Mouse (Mus musculus): ENCODE data around the gene D130043K22Rik. TPM values are rescaled to one million over a fixed set of nuclear protein-coding genes. Genes with fewer than 3 reads are reported as not detected.

D130043K22Rik gene
- polyA plus RNA-seq, 1 experiment from 2014 or later = 9.6 TPM

- ATAC-seq = no peak
- WGBS = 90% methylated on average over 5 of the region's 5 CpGs
- no peak overlapping the region for H3K4me2 ChIP-seq (ENCODE audit: low read length)
Observed at GRCm38 (mm10) chr13:24947158-24947557, 102.2 kb downstream of the D130043K22Rik start.

GRCm38 (mm10) chr13:24948870-24949269, 103.9 kb downstream of the D130043K22Rik start:
- Histone ChIP-seq H3K27me3 (replicated peaks; ENCODE audit: control insufficient read depth, insufficient read depth, low read length) (no peaks in the 10 kb centered on the region), H3K4me1 (ENCODE audit: control insufficient read depth, insufficient read depth, low read depth, low read length) (no peaks in the 10 kb centered on the region), H3K36me3 (ENCODE audit: control insufficient read depth, insufficient read depth, low read length) (no peaks in the 10 kb centered on the region), H3K9me3 (ENCODE audit: control insufficient read depth, low read length) (no peaks in the 10 kb centered on the region), H3K27ac (ENCODE audit: low read depth, low read length) (no peak overlapping the region), H3K4me2 (ENCODE audit: low read length) (no peak overlapping the region), H3K4me3 (ENCODE audit: low read length) (no peak overlapping the region), H3K9ac (ENCODE audit: low read depth, low read length) (no peak overlapping the region)
- no peak for ATAC-seq
- 93% methylated on average over 6 of the region's 6 CpGs for WGBS

More at GRCm38 (mm10) chr13:24947158-24947557, 102.2 kb downstream of the D130043K22Rik start:
- H3K4me3 ChIP-seq (ENCODE audit: low read length) = no peak overlapping the region
- no peaks in the 10 kb centered on the region for H3K27me3 ChIP-seq (replicated peaks; ENCODE audit: control insufficient read depth, insufficient read depth, low read length)
- no peak overlapping the region for H3K27ac ChIP-seq (ENCODE audit: low read depth, low read length)
- no peak overlapping the region for H3K9ac ChIP-seq (ENCODE audit: low read depth, low read length)
- no peaks in the 10 kb centered on the region for H3K4me1 ChIP-seq (ENCODE audit: control insufficient read depth, insufficient read depth, low read depth, low read length)
- H3K36me3 ChIP-seq (ENCODE audit: control insufficient read depth, insufficient read depth, low read length) = no peaks in the 10 kb centered on the region
- no peaks in the 10 kb centered on the region for H3K9me3 ChIP-seq (ENCODE audit: control insufficient read depth, low read length)

Other genes starting within 250 kb of the D130043K22Rik start
- not detected in 2 replicates for gene Armh2, start 103.9 kb upstream of the D130043K22Rik start, polyA plus RNA-seq (2015; fragmentation: Nextera tagmentation; extraction: Ambion mirVana)
- gene Gmnn, start 83.2 kb upstream of the D130043K22Rik start, polyA plus RNA-seq (2015; fragmentation: Nextera tagmentation; extraction: Ambion mirVana) = 19.8 and 20.1 TPM in 2 replicates
- gene BC005537, start 43.5 kb upstream of the D130043K22Rik start, polyA plus RNA-seq (2015; fragmentation: Nextera tagmentation; extraction: Ambion mirVana) = 17.3 and 20.7 TPM in 2 replicates
- 59.4 and 66.5 TPM in 2 replicates for gene Acot13, start 13.6 kb upstream of the D130043K22Rik start, polyA plus RNA-seq (2015; fragmentation: Nextera tagmentation; extraction: Ambion mirVana)
- gene Tdp2, start 13.5 kb upstream of the D130043K22Rik start, polyA plus RNA-seq (2015; fragmentation: Nextera tagmentation; extraction: Ambion mirVana) = 31.0 and 35.4 TPM in 2 replicates
- gene Aldh5a1, start 92.5 kb downstream of the D130043K22Rik start, polyA plus RNA-seq (2015; fragmentation: Nextera tagmentation; extraction: Ambion mirVana) = 15.4 and 15.8 TPM in 2 replicates
- gene Gpld1, start 98.0 kb downstream of the D130043K22Rik start, polyA plus RNA-seq (2015; fragmentation: Nextera tagmentation; extraction: Ambion mirVana) = 2.6 and 3.0 TPM in 2 replicates
- 12.8 and 14.7 TPM in 2 replicates for gene Mrs2, start 175.2 kb downstream of the D130043K22Rik start, polyA plus RNA-seq (2015; fragmentation: Nextera tagmentation; extraction: Ambion mirVana)
- gene Dcdc2a, start 210.9 kb downstream of the D130043K22Rik start, polyA plus RNA-seq (2015; fragmentation: Nextera tagmentation; extraction: Ambion mirVana) = 4.4 and 6.0 TPM in 2 replicates